Mouse (Mus musculus) stomach, embryonic 15.5 days (tissue): ENCODE data around the gene Slc45a2. TPM values are rescaled to one million over a fixed set of nuclear protein-coding genes. Genes with fewer than 3 reads are reported as not detected.

ENCODE experiments used
- polyA plus RNA-seq: library from polyadenylated mRNA; unstranded; fragments of >200 nt; fragmentation: Nextera tagmentation; extraction: Ambion mirVana; gene quantifications from 2 replicates; pipeline ENCODE4 v1.2.1, GENCODE M21; 2015

Gene Slc45a2
- polyA plus RNA-seq, 1 experiment from 2014 or later, result 0.05 TPM

Other genes starting within 250 kb of the Slc45a2 start
- 1.4 and 2.0 TPM in 2 replicates for gene C1qtnf3, start 48.4 kb upstream of the Slc45a2 start, polyA plus RNA-seq
- gene Amacr, start 19.0 kb upstream of the Slc45a2 start, polyA plus RNA-seq, result 15.4 and 21.6 TPM in 2 replicates
- 0.03 TPM in 1 of 2 replicates, not detected in the other for gene Rxfp3, start 37.3 kb downstream of the Slc45a2 start, polyA plus RNA-seq
- gene Adamts12, start 64.1 kb downstream of the Slc45a2 start, polyA plus RNA-seq, result 2.3 and 2.5 TPM in 2 replicates